Mouse (Mus musculus) C2C12 (cell line): ENCODE results near the gene Itpr1. TPM values are rescaled to one million over a fixed set of nuclear protein-coding genes. Genes with fewer than 3 reads are reported as not detected.

ENCODE experiments used
- H3K27me3 ChIP-seq: one replicate; pipeline ENCODE4 v1.6.1; 2011; ENCODE audit not compliant: control insufficient read depth, insufficient read depth, insufficient read length
- H3K36me3 ChIP-seq: one replicate; pipeline ENCODE4 v1.6.1; 2011; ENCODE audit not compliant: control insufficient read depth, insufficient read depth
- H3K4me3 ChIP-seq: one replicate; pipeline ENCODE4 v1.5.1; 2011; ENCODE audit warnings: mild to moderate bottlenecking, control low read depth; ENCODE audit not compliant: poor library complexity, insufficient read depth, severe bottlenecking
- H3K79me2 ChIP-seq: one replicate; pipeline ENCODE4 v1.6.1; 2011; ENCODE audit not compliant: control insufficient read depth, insufficient read depth
- H3K79me3 ChIP-seq: one replicate; pipeline ENCODE4 v1.6.1; 2011; ENCODE audit warnings: low read depth, control low read depth
- H3ac ChIP-seq: one replicate; pipeline ENCODE3; 2011; ENCODE audit warnings: low read depth; ENCODE audit not compliant: control insufficient read depth, insufficient read length
- CEBPB ChIP-seq: IDR thresholded peaks from one replicate; pipeline ENCODE4 v1.6.1; 2011; ENCODE audit warnings: low read depth, mild to moderate bottlenecking, control low read depth, moderate library complexity
- CTCF ChIP-seq: IDR thresholded peaks from one replicate; pipeline ENCODE4 v1.5.1; 2011; ENCODE audit not compliant: control insufficient read depth, insufficient read depth, insufficient read length
- FOSL1 ChIP-seq: IDR thresholded peaks from one replicate; pipeline ENCODE4 v1.8.0; 2011; ENCODE audit warnings: mild to moderate bottlenecking, low read length; ENCODE audit not compliant: poor library complexity, insufficient read depth, severe bottlenecking
- MAX ChIP-seq: IDR thresholded peaks from one replicate; pipeline ENCODE4 v1.6.1; 2011; ENCODE audit warnings: mild to moderate bottlenecking, control low read depth
- MYOD1 ChIP-seq: IDR thresholded peaks from one replicate; pipeline ENCODE4 v1.6.1; 2011; ENCODE audit warnings: low read depth; ENCODE audit not compliant: control insufficient read depth, insufficient read length
- MYOG ChIP-seq: IDR thresholded peaks from one replicate; pipeline ENCODE4 v1.6.1; 2011; ENCODE audit not compliant: control insufficient read depth, insufficient read length; ENCODE audit errors: extremely low read depth
- USF1 ChIP-seq: IDR thresholded peaks from one replicate; pipeline ENCODE4 v1.6.1; 2011; ENCODE audit warnings: low read depth, mild to moderate bottlenecking, control low read depth, moderate library complexity
- polyA plus RNA-seq: library from polyadenylated mRNA; unstranded; fragments of >200 nt; fragmentation: generic; extraction: Trizol; gene quantifications from one replicate; pipeline ENCODE4 v1.2.1, GENCODE M21; 2012; ENCODE audit warnings: missing spikeins

The Itpr1 gene
- polyA plus RNA-seq, 1 experiment: 4.9 TPM

DNA sequence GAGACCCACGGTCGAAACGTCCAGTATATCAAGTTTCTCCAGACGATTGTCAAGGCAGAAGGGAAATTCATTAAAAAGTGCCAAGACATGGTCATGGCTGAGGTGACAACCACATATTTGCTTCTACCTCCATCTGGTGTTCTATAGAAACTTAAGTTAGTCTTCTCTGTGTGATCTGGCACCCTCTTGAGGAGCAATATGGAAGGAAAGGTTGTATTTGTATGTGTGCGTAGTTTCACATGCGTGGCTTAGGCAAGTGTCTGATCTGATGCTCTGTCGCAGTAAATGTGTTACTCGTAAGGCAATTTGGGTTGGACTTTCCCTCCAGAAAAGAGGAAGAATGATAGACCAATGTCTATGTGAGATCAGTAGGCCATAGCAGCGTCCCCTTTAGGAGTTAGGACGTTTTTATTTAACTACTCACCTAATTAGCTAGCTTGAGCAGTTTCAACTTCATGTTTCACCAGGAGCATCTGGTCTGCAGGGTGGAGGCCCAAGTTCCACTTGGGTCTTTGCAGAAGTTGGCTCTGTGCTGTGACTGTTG lies 188.6 kb downstream of the Itpr1 start:
- no peaks in the 10 kb centered on the region for H3K79me2 ChIP-seq
- no peak overlapping the region for H3ac ChIP-seq
- H3K27me3 ChIP-seq: no peaks in the 10 kb centered on the region
- H3K36me3 ChIP-seq: no peaks in the 10 kb centered on the region
- H3K79me3 ChIP-seq: no peaks in the 10 kb centered on the region
- TF ChIP-seq MYOD1: no peak
- TF ChIP-seq CTCF: no peak
- no peak for TF ChIP-seq FOSL1
- no peak overlapping the region for H3K4me3 ChIP-seq

DNA sequence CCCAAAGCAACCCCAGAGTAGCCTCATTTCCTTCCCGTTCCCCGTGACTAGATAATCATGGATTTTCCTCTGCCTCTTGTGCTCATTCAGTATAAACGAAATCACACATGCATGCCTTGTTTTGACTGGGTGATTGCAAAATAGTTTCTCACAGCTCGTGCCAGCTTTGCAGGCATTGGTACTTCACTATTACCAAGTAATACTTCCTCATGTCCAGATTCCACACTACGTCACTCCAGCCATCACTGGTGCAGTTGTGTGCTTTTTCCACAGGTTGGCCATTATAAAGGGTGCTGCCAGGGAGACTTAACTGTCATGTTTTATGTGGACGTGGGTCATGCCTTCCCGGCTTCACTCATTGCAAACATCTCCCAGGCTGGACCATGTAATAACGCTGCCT lies 191.8 kb downstream of the Itpr1 start:
- no peaks in the 10 kb centered on the region for H3K27me3 ChIP-seq
- H3K79me3 ChIP-seq: no peaks in the 10 kb centered on the region
- H3K4me3 ChIP-seq: no peak overlapping the region
- no peak overlapping the region for H3ac ChIP-seq
- no peak for TF ChIP-seq FOSL1
- TF ChIP-seq CTCF: no peak
- no peak for TF ChIP-seq MYOG
- no peak for TF ChIP-seq USF1
- TF ChIP-seq CEBPB: no peak
- no peak for TF ChIP-seq MYOD1
- TF ChIP-seq MAX: no peak
- H3K36me3 ChIP-seq: no peaks in the 10 kb centered on the region
- H3K79me2 ChIP-seq: no peaks in the 10 kb centered on the region

DNA sequence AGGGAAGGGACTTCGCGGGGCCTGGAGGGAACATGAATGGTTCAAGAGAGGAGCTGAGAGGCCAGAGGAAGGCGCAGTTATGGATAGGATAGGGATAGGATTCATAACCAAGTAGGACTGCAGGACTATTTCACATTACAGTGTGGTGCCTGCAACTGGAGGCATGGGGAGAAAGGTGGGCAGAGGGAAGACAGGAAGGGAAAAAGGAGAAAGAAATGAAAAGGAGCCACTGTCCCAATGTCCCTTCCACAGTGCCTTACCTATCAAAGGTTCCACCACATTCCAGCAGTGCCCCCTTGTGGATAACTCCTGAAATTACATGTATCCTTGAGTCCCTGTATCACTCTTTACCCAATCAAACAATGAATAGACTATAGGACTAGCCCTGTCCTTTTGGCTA lies 195.2 kb downstream of the Itpr1 start:
- Histone ChIP-seq H3ac (no peak overlapping the region), H3K4me3 (no peak overlapping the region), H3K36me3 (no peaks in the 10 kb centered on the region), H3K27me3 (no peaks in the 10 kb centered on the region), H3K79me2 (no peaks in the 10 kb centered on the region), H3K79me3 (no peaks in the 10 kb centered on the region)
- TF ChIP-seq MYOG (no peak), CTCF (peak; percentile 51)

DNA sequence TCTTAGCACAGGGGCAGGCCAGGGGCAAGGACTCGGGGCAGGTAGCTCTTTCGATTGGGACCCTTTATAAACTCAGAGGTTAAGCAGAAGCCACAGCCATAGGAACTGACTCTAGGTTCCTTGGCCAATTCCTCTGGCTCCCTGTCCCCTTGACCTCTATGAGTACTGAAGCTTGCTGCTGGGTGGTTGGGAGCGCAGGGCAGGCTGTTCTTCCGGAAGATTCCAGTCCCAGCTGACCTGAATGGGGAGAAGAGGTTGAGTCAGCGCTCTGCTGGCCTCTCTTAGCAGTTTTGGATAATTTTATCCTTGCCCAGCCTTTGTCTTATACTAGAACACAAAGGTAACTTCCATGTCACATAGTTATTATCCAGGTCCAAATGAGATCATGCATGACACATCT lies 195.8 kb downstream of the Itpr1 start:
- no peaks in the 10 kb centered on the region for H3K27me3 ChIP-seq
- no peak overlapping the region for H3K4me3 ChIP-seq
- H3K79me3 ChIP-seq: no peaks in the 10 kb centered on the region
- H3K79me2 ChIP-seq: no peaks in the 10 kb centered on the region
- H3K36me3 ChIP-seq: no peaks in the 10 kb centered on the region
- H3ac ChIP-seq: no peak overlapping the region
- TF ChIP-seq CEBPB (no peak), FOSL1 (no peak), MYOG (no peak), MAX (no peak), USF1 (no peak), MYOD1 (no peak), CTCF (no peak)

DNA sequence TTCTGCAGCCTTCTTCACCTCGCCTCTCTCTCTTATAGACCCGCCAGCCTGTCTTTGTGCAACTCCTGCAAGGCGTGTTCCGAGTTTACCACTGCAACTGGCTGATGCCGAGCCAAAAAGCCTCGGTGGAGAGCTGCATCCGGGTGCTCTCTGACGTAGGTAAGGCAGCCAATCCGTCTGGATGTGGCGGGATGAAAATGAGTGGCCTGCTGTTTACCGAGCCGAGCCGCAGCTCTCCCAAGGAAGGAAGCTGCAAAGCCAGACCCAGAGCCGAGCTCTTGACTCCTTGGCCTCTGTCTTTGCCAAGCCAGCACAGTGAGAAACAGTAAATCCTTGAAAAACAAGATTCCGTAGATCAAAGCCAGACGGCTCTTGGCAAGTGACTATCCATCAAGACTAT lies 197.9 kb downstream of the Itpr1 start:
- Histone ChIP-seq H3K27me3 (no peaks in the 10 kb centered on the region), H3ac (no peak overlapping the region), H3K79me2 (no peaks in the 10 kb centered on the region), H3K36me3 (no peaks in the 10 kb centered on the region), H3K4me3 (no peak overlapping the region), H3K79me3 (no peaks in the 10 kb centered on the region)
- TF ChIP-seq CEBPB: no peak
- no peak for TF ChIP-seq MAX
- TF ChIP-seq CTCF: no peak
- no peak for TF ChIP-seq FOSL1
- TF ChIP-seq MYOD1: no peak
- TF ChIP-seq MYOG: no peak
- TF ChIP-seq USF1: no peak

DNA sequence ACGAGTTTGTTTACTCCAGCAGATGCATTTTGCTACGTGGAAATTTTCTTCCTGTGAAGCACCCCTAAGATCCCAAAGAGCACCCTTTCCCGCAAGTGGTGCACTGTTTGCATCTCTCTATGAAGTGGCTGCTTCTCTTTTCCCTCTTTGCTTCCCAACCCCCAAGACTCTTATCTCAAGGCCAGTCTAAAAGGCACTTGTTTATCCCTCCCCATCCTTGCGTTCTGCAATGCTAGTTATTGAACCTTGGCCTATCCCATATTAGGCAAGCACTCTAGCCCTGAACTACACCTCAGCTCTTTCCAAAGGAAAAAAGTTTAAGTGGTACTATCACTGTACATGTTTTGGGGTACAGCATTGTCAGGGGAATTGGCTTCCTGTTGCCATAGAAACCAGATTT lies 198.3 kb downstream of the Itpr1 start:
- no peaks in the 10 kb centered on the region for H3K79me3 ChIP-seq
- TF ChIP-seq FOSL1 (no peak), CEBPB (no peak), MYOG (no peak), CTCF (no peak), MAX (no peak), USF1 (no peak)
- no peak overlapping the region for H3ac ChIP-seq

More for the DNA sequence above, 198.3 kb downstream of the Itpr1 start:
- H3K36me3 ChIP-seq: no peaks in the 10 kb centered on the region
- H3K4me3 ChIP-seq: no peak overlapping the region
- no peaks in the 10 kb centered on the region for H3K79me2 ChIP-seq
- no peaks in the 10 kb centered on the region for H3K27me3 ChIP-seq
